Mouse (Mus musculus): ENCODE data around the gene Prph2. TPM values are rescaled to one million over a fixed set of nuclear protein-coding genes. Genes with fewer than 3 reads are reported as not detected.

Gene Prph2
- polyA plus RNA-seq, 1 experiment from 2014 or later: not detected

GRCm38 (mm10) chr17:46883107-46883506, 27.2 kb upstream of the Prph2 start:
- ATAC-seq (replicated peaks): no peak
- H3K4me1 ChIP-seq: peaks cover 9% of the 10 kb centered on the region
- H3K9ac ChIP-seq: no peak overlapping the region
- H3K27me3 ChIP-seq (replicated peaks): no peaks in the 10 kb centered on the region
- H3K36me3 ChIP-seq (replicated peaks): no peaks in the 10 kb centered on the region
- WGBS: 91% methylated on average over 9 of the region's 9 CpGs
- H3K4me3 ChIP-seq: no peak overlapping the region
- H3K9me3 ChIP-seq: no peaks in the 10 kb centered on the region
- no peak overlapping the region for H3K4me2 ChIP-seq
- H3K27ac ChIP-seq: no peak overlapping the region

- peaks cover 17% of the 10 kb centered on the region for H3K4me1 ChIP-seq
- H3K27ac ChIP-seq: no peak overlapping the region
- H3K36me3 ChIP-seq (replicated peaks): no peaks in the 10 kb centered on the region
- no peak overlapping the region for H3K4me3 ChIP-seq
- H3K9ac ChIP-seq: no peak overlapping the region
- H3K9me3 ChIP-seq: no peaks in the 10 kb centered on the region
- H3K4me2 ChIP-seq: no peak overlapping the region
- no peak for ATAC-seq (replicated peaks)
- WGBS: 93% methylated on average over 6 of the region's 6 CpGs
- no peaks in the 10 kb centered on the region for H3K27me3 ChIP-seq (replicated peaks)
Observed at GRCm38 (mm10) chr17:46884766-46885165, 25.5 kb upstream of the Prph2 start.

GRCm38 (mm10) chr17:46885218-46885909, 24.9 kb upstream of the Prph2 start:
- no peak overlapping the region for H3K4me2 ChIP-seq
- no peaks in the 10 kb centered on the region for H3K9me3 ChIP-seq
- no peak overlapping the region for H3K27ac ChIP-seq
- WGBS: 81% methylated on average over 11 of the region's 11 CpGs
- no peak for ATAC-seq (replicated peaks)
- H3K36me3 ChIP-seq (replicated peaks): no peaks in the 10 kb centered on the region
- no peak overlapping the region for H3K9ac ChIP-seq
- H3K4me3 ChIP-seq: no peak overlapping the region
- H3K4me1 ChIP-seq: peaks cover 17% of the 10 kb centered on the region
- H3K27me3 ChIP-seq (replicated peaks): no peaks in the 10 kb centered on the region

- no peaks in the 10 kb centered on the region for H3K9me3 ChIP-seq
- no peak overlapping the region for H3K9ac ChIP-seq
- no peaks in the 10 kb centered on the region for H3K27me3 ChIP-seq (replicated peaks)
- peaks cover 17% of the 10 kb centered on the region for H3K4me1 ChIP-seq
- H3K27ac ChIP-seq: no peak overlapping the region
- H3K4me3 ChIP-seq: no peak overlapping the region
- no peak overlapping the region for H3K4me2 ChIP-seq
- WGBS: 56% methylated on average over 17 of the region's 17 CpGs
- no peaks in the 10 kb centered on the region for H3K36me3 ChIP-seq (replicated peaks)
- no peak for ATAC-seq (replicated peaks)
Observed at GRCm38 (mm10) chr17:46885910-46886643, 24.2 kb upstream of the Prph2 start.

DNA sequence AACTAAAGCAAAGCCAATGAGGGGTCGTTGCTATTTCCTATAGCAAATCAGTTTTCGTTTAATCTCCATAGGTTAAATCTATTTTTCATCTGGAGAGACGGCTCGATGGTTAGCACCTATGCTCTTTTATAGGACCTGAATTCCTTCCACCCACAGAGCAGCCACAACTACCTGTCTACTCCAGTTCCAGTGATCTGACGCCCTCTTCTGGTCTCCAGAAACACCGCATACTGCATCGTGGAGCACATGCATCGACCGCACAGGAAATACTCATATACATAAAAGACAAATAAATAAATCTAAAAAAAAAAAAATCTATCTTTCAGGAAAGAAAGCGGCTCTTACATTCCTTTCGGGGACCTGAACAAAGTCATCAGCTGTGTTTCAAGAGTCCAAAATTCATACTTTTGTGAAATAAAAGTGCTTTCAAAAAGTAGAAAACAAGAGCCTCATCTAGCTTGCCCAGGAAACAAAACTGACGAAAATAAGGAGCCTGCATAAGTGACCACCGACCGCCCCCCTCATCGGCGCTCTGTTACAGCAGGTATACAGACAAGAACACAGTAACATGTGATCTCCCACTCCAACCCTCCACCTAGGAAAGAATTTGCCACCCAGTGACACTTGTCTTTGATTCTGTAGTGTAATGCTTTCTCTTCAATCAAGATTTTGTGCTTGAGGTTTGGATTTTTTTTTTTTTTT, 21.6 kb upstream of the Prph2 start:
- peak overlapping the region; percentile 89 for H3K9ac ChIP-seq
- peak overlapping the region; percentile 67 for H3K4me3 ChIP-seq
- H3K9me3 ChIP-seq: no peaks in the 10 kb centered on the region
- ATAC-seq (replicated peaks): no peak
- H3K36me3 ChIP-seq (replicated peaks): no peaks in the 10 kb centered on the region
- H3K4me2 ChIP-seq: peak overlapping the region; percentile 88
- H3K4me1 ChIP-seq: peaks cover 41% of the 10 kb centered on the region
- WGBS: 36% methylated on average over 16 of the region's 16 CpGs
- no peaks in the 10 kb centered on the region for H3K27me3 ChIP-seq (replicated peaks)
- H3K27ac ChIP-seq: peak overlapping the region; percentile 98

- Histone ChIP-seq H3K36me3 (replicated peaks) (no peaks in the 10 kb centered on the region), H3K27me3 (replicated peaks) (no peaks in the 10 kb centered on the region), H3K4me2 (peak overlapping the region; percentile 88), H3K4me1 (peaks cover 45% of the 10 kb centered on the region), H3K9ac (peak overlapping the region; percentile 89), H3K4me3 (peak overlapping the region; percentile 67), H3K9me3 (no peaks in the 10 kb centered on the region), H3K27ac (peak overlapping the region; percentile 98)
- under 1% methylated on average over 44 of the region's 44 CpGs for WGBS
- ATAC-seq (replicated peaks): peak; percentile 65
Observed at GRCm38 (mm10) chr17:46889450-46890084, 20.7 kb upstream of the Prph2 start.

DNA sequence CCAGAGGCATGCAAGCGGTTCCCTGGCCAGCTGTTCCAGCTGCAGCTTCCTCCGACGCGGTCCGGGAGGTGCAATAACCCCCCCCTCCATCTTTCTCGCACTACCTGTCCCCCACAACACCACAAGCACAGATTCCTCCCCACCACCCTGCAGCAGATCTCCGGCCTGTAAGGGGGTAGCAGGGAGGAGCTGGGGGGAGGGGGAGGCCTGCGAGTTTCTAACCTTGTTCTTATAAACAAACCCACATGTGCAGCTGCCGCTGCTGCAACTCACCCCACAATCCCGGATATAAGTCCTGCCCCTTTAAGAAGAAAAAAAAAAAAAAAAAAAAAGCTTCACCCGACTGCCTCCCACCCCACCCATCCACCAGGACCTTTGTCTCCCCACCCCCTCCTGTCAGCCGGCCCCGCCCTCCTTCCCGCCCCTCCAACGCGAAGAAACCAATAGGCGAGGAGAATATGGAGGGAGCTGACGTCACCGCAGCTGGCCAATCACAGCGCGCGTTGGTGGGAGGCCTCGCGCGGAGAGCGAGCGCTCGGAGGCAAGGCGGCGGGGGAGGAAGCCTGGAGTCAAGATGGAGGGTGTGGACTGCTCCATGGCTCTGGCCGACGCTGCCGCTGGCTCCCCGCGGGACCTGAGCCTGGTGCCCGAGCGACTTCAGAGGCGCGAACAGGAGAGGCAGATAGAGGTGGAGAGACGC, 20.0 kb upstream of the Prph2 start, which contains the start of gene Tbcc:
TSS of gene Tbcc (plus strand) at position 569 of the 700 bp plus-strand sequence.
- Histone ChIP-seq H3K4me3 (peak within 1 kb of the TSS; percentile 67), H3K9ac (peak within 1 kb of the TSS; percentile 89), H3K27ac (peak within 1 kb of the TSS; percentile 98), H3K4me1 (peaks cover 45% of the 10 kb centered on the region), H3K27me3 (replicated peaks) (no peaks in the 10 kb centered on the region), H3K9me3 (no peaks in the 10 kb centered on the region), H3K36me3 (replicated peaks) (no peaks in the 10 kb centered on the region), H3K4me2 (peak within 1 kb of the TSS; percentile 88)
- 0% methylated on average over 40 of the region's 40 CpGs for WGBS
- peak; percentile 95 for ATAC-seq (replicated peaks)

DNA sequence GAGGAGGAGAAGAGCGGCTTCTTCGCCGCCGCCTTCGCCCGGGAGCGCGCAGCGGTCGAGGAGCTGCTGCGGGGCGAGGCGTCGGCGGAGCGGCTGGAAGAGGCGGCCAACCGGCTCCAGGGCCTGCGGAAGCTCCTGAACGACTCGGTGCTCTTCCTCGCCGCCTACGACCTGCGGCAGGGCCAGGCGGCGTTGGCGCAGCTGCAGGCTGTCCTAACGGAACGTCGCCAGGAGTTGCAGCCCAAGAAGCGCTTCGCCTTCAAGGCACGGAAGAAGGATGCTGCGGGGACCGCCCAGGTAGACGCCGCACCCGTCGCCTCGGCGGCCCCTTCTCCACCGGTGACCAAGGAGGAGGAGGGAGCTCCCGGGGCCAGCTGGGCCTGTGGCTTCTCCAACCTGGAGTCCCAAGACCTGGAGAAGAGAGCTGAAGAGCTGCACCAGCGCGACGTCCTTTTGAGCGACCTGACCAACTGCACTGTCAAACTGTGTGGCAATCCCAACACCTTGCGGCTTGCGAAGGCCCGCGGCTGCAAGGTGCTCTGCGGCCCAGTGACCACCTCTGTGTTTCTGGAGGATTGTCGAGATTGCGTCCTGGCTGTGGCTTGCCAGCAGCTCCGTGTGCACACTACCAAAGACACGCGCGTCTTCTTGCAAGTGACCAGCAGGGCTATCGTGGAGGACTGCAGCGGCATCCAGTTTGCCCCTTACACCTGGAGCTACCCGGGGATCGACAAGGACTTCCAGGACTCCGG, 19.2 kb upstream of the Prph2 start:
- peak overlapping the region; percentile 88 for H3K4me2 ChIP-seq
- under 1% methylated on average over 59 of the region's 64 CpGs for WGBS
- peak overlapping the region; percentile 67 for H3K4me3 ChIP-seq
- peak overlapping the region; percentile 73 for H3K9ac ChIP-seq
- H3K4me1 ChIP-seq: peaks cover 39% of the 10 kb centered on the region
- ATAC-seq (replicated peaks): no peak; the same call in none of the 2 replicates
- H3K36me3 ChIP-seq (replicated peaks): no peaks in the 10 kb centered on the region
- peak overlapping the region; percentile 91 for H3K27ac ChIP-seq
- H3K9me3 ChIP-seq: no peaks in the 10 kb centered on the region
- no peaks in the 10 kb centered on the region for H3K27me3 ChIP-seq (replicated peaks)

DNA sequence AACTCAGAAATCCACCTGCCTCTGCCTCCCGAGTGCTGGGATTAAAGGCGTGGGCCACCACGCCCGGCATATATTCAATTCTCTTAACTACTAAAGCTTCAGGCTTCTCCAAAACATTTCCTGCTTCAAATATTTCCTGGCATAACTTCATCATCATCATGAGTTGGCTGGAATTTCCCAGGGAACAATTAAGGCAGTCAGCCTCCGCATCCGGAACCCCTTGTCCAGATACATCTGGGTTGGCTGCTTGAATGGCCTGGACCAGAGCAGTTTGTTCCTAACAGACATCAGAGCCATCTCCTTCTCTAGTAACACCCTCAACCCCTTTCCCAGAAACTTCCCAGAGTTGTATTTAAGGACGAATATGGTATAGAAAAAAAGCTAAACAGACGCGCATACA, 14.8 kb upstream of the Prph2 start:
- Histone ChIP-seq H3K27me3 (replicated peaks) (no peaks in the 10 kb centered on the region), H3K9me3 (no peaks in the 10 kb centered on the region), H3K27ac (no peak overlapping the region), H3K4me2 (no peak overlapping the region), H3K9ac (no peak overlapping the region), H3K4me1 (peaks cover 28% of the 10 kb centered on the region), H3K36me3 (replicated peaks) (no peaks in the 10 kb centered on the region), H3K4me3 (no peak overlapping the region)
- 92% methylated on average over 9 of the region's 9 CpGs for WGBS
- ATAC-seq (replicated peaks): no peak

- H3K4me2 ChIP-seq: no peak overlapping the region
- H3K27me3 ChIP-seq (replicated peaks): no peaks in the 10 kb centered on the region
- 47% methylated on average over 13 of the region's 13 CpGs for WGBS
- H3K36me3 ChIP-seq (replicated peaks): no peaks in the 10 kb centered on the region
- peaks cover 16% of the 10 kb centered on the region for H3K4me1 ChIP-seq
- no peak for ATAC-seq (replicated peaks)
- no peak overlapping the region for H3K27ac ChIP-seq
- no peak overlapping the region for H3K4me3 ChIP-seq
- no peak overlapping the region for H3K9ac ChIP-seq
- H3K9me3 ChIP-seq: no peaks in the 10 kb centered on the region
Observed at GRCm38 (mm10) chr17:46897221-46897950, 12.9 kb upstream of the Prph2 start.
